Comparison of ENCODE assay signal across 8 mouse cellular contexts in the genomic region with DNA sequence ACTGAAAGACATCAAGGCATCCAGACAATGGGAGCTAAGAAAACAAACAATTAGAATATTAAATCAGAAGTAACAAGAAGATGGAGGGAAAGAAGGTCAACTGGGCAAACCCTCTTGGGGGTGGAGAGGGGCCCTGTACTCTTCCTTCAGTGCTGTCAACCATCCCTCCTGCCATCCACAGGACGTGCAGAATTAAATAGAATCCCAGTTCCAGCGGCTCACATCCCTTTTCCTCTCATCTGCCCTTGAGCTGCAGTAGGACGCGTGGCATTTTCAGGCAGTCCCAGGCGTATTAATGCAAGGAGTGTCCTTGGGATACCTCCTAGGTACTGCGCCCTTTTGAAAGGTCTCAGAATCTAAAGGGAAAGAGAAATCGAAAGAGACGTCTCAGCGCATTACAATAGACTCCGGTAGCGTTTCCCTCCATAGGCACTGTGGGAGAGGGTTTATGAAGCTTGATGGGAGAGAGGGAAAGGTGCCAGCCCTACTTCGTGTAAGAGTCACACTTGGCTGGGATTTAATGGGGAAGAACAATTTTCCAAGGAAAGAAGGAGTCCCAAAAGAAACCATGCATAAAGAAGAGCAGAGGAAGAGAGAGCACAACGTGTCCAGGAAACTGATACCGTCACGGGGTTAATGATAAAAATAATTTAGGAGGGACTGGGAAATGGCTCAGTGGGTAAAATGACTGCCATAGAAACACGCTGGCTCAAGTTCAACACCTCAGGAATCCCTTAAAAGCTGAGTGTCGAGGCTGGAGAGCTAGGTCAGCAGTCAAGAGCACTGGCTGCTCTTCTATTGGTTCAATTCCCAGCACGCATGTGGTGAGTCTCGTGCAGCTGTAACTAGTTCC.
A peak's percentile ranks its signal among the peaks of the same experiment; 100 is the strongest.
DNase-seq lines count a peak whose midpoint lies in the region; ATAC-seq and TF ChIP-seq lines count a peak whose summit lies in the region.

No protein-coding gene starts in this region.

- no peak for TF ChIP-seq CTCF in ES-Bruce4 (IDR thresholded peaks at IDR 0.05; ENCODE audit: low read depth, low read length)
- TF ChIP-seq CTCF in kidney, postnatal 0 days (IDR thresholded peaks at IDR 0.05; ENCODE audit: low read depth), result no peak

- peak overlapping the region; percentile 66 for H3K27ac ChIP-seq in ES-Bruce4 (ENCODE audit: insufficient read depth, low read length)
- H3K27ac ChIP-seq in heart, embryonic 12.5 days (ENCODE audit: poor library complexity, severe bottlenecking), result no peak overlapping the region
- peak overlapping the region; percentile 77 for H3K27ac ChIP-seq in kidney, postnatal 0 days
- H3K27ac ChIP-seq in neural tube, embryonic 12.5 days, result no peak overlapping the region

- H3K4me2 ChIP-seq in heart, embryonic 12.5 days, result peak overlapping the region; percentile 56
- peak overlapping the region; percentile 49 for H3K4me2 ChIP-seq in kidney, postnatal 0 days (ENCODE audit: low read length)
- peak overlapping the region; percentile 40 for H3K4me2 ChIP-seq in neural tube, embryonic 12.5 days (replicated peaks)

- no peaks in the 10 kb centered on the region for H3K36me3 ChIP-seq in ES-Bruce4 (ENCODE audit: control insufficient read depth, insufficient read depth, low read length, poor library complexity, severe bottlenecking)
- no peaks in the 10 kb centered on the region for H3K36me3 ChIP-seq in heart, embryonic 12.5 days
- no peaks in the 10 kb centered on the region for H3K36me3 ChIP-seq in kidney, postnatal 0 days (ENCODE audit: insufficient read depth, low read length)
- H3K36me3 ChIP-seq in neural tube, embryonic 12.5 days, result no peaks in the 10 kb centered on the region

- H3K9me3 ChIP-seq in ES-Bruce4 (replicated peaks; ENCODE audit: control insufficient read depth, insufficient read depth, low read length, poor library complexity, severe bottlenecking), result no peaks in the 10 kb centered on the region; the same call in 1 of the 2 replicates
- no peaks in the 10 kb centered on the region for H3K9me3 ChIP-seq in heart, embryonic 12.5 days (replicated peaks)
- H3K9me3 ChIP-seq in kidney, postnatal 0 days (replicated peaks; ENCODE audit: low read length), result no peaks in the 10 kb centered on the region
- H3K9me3 ChIP-seq in neural tube, embryonic 12.5 days, result no peaks in the 10 kb centered on the region

- no peak for ATAC-seq in heart, embryonic 12.5 days (ENCODE audit: insufficient number of reproducible peaks, low FRiP score)
- peak; percentile 63 for ATAC-seq in kidney, postnatal 0 days (replicated peaks; ENCODE audit: low FRiP score, low read depth)
- no peak for ATAC-seq in neural tube, embryonic 12.5 days (ENCODE audit: low FRiP score, low read depth)

- DNase-seq in adrenal gland, adult 2 months, result peak; percentile 14
- DNase-seq in adrenal gland, postnatal 4 days (ENCODE audit: low spot score in 2 of 2), result no peak
- peak; percentile 84 for DNase-seq in kidney, postnatal 0 days (ENCODE audit: low spot score)
- DNase-seq in T-cell, adult 2 months (ENCODE audit: low spot score), result no peak
- DNase-seq in spleen, adult 12 weeks (ENCODE audit: low spot score), result no peak

- H3K4me3 ChIP-seq in ES-Bruce4 (ENCODE audit: low read depth, low read length), result no peak overlapping the region; the same call in 1 of the 2 replicates
- peak overlapping the region; percentile 18 for H3K4me3 ChIP-seq in heart, embryonic 12.5 days
- peak overlapping the region; percentile 25 for H3K4me3 ChIP-seq in kidney, postnatal 0 days (replicated peaks; ENCODE audit: low read depth, low read length)
- H3K4me3 ChIP-seq in neural tube, embryonic 12.5 days, result no peak overlapping the region

- peak overlapping the region; percentile 67; the same call in 1 of the 2 replicates for H3K9ac ChIP-seq in ES-Bruce4 (ENCODE audit: low read depth, poor library complexity, severe bottlenecking)
- no peak overlapping the region for H3K9ac ChIP-seq in heart, embryonic 12.5 days
- peak overlapping the region; percentile 32; the same call in 1 of the 2 replicates for H3K9ac ChIP-seq in kidney, postnatal 0 days (ENCODE audit: low read depth, low read length)
- H3K9ac ChIP-seq in neural tube, embryonic 12.5 days, result no peak overlapping the region

- TF ChIP-seq POLR2A in ES-Bruce4 (IDR thresholded peaks at IDR 0.05; ENCODE audit: insufficient read depth, low read length), result no peak

- no peaks in the 10 kb centered on the region for H3K27me3 ChIP-seq in ES-Bruce4 (ENCODE audit: control insufficient read depth, insufficient read depth, low read length, poor library complexity, severe bottlenecking)
- 0 out of 2 replicates have a peak, but pooled peaks cover 4% of the 10 kb centered on the region for H3K27me3 ChIP-seq in heart, embryonic 12.5 days (replicated peaks)
- H3K27me3 ChIP-seq in kidney, postnatal 0 days (ENCODE audit: insufficient read depth, low read length), result no peaks in the 10 kb centered on the region
- H3K27me3 ChIP-seq in neural tube, embryonic 12.5 days (replicated peaks), result no peaks in the 10 kb centered on the region

- 0 out of 2 replicates have a peak, but pooled peaks have one; percentile 19 for TF ChIP-seq EP300 in ES-Bruce4 (IDR thresholded peaks at IDR 0.05; ENCODE audit: insufficient read depth, low read depth, low read length)

- 34% methylated on average over 19 of the region's 19 CpGs for WGBS in heart, embryonic 12.5 days
- 29% methylated on average over 19 of the region's 19 CpGs for WGBS in kidney, postnatal 0 days
- 34% methylated on average over 19 of the region's 19 CpGs for WGBS in neural tube, embryonic 12.5 days

- peaks cover 11% of the 10 kb centered on the region for H3K4me1 ChIP-seq in ES-Bruce4 (ENCODE audit: control insufficient read depth, insufficient read depth, low read length)
- peaks cover 16% of the 10 kb centered on the region for H3K4me1 ChIP-seq in heart, embryonic 12.5 days (replicated peaks)
- peaks cover 30% of the 10 kb centered on the region for H3K4me1 ChIP-seq in kidney, postnatal 0 days (replicated peaks; ENCODE audit: insufficient read depth, low read length)
- H3K4me1 ChIP-seq in neural tube, embryonic 12.5 days, result peaks cover 26% of the 10 kb centered on the region

Comparison
In these comparisons a context has a peak if more than half of its experiments do, and no peak if none do; other contexts are left out.
1. DNase-seq: peak in adrenal gland, adult 2 months (single experiment) and kidney, postnatal 0 days (single experiment); none in adrenal gland, postnatal 4 days (0 of 2), T-cell, adult 2 months (single experiment) and spleen, adult 12 weeks (single experiment).
2. H3K27ac ChIP-seq: peak in ES-Bruce4 (single experiment) and kidney, postnatal 0 days (single experiment); none in heart, embryonic 12.5 days (single experiment) and neural tube, embryonic 12.5 days (single experiment).
3. H3K4me3 ChIP-seq: peak in heart, embryonic 12.5 days (single experiment) and kidney, postnatal 0 days (single experiment); none in ES-Bruce4 (single experiment) and neural tube, embryonic 12.5 days (single experiment).
4. H3K9ac ChIP-seq: peak in ES-Bruce4 (single experiment) and kidney, postnatal 0 days (single experiment); none in heart, embryonic 12.5 days (single experiment) and neural tube, embryonic 12.5 days (single experiment).
5. Peak in every context shown above with its lines, with median percentiles within 50 percentile points of each other: H3K4me2 ChIP-seq.